Mouse (Mus musculus): ENCODE data around the gene Bptf. TPM values are rescaled to one million over a fixed set of nuclear protein-coding genes. Genes with fewer than 3 reads are reported as not detected.

Gene Bptf
- total RNA-seq, 2 experiments from 2014 or later, result 46.5 to 80.7 TPM

GRCm38 (mm10) chr11:107125011-107125410 lies 6.9 kb downstream of the Bptf start:
- ATAC-seq (replicated peaks; ENCODE audit: low FRiP score, low TSS enrichment, poor library complexity, severe bottlenecking), result no peak

DNA sequence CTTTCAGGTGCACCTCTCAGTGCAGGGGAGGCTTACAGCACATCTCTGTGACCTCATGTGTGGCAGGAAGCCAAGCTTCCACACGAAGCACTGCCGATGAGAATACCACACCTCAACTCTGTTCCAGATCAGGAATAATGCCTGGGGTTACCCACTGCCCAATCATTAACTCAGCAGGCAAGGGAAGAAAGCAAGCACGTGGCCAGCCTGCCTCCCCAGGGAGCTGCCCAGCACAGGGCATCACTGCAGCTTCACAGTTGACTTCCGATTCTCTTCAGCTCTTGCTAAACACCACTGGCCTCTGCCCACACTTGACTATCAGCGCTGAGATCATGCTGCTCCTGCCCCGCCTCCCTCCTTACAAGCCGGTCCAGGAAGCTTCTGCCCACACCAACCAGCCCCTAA lies 7.6 kb downstream of the Bptf start:
- peak; percentile 94 for ATAC-seq (replicated peaks; ENCODE audit: low FRiP score, low TSS enrichment, poor library complexity, severe bottlenecking)

DNA sequence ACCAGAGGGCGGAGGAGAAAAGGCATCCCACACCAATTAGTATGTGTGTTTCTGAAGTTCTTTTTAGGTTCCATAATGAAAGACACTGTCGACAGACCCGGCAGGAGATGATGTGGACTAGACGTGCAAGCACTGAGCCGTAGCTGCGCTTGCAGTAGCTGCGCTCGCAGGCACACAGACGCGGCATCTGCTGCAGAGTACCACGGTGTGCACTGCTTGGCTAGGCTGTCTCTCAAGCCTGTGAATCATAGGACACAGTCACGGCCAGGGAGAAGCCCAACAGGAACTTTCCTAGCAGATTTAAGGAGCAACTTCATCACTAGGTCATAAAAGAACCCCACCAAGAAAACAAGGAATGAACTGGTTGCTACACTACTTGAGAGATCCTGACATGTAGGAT lies 14.1 kb downstream of the Bptf start:
- no peak for ATAC-seq (replicated peaks; ENCODE audit: low FRiP score, low TSS enrichment, poor library complexity, severe bottlenecking)

DNA sequence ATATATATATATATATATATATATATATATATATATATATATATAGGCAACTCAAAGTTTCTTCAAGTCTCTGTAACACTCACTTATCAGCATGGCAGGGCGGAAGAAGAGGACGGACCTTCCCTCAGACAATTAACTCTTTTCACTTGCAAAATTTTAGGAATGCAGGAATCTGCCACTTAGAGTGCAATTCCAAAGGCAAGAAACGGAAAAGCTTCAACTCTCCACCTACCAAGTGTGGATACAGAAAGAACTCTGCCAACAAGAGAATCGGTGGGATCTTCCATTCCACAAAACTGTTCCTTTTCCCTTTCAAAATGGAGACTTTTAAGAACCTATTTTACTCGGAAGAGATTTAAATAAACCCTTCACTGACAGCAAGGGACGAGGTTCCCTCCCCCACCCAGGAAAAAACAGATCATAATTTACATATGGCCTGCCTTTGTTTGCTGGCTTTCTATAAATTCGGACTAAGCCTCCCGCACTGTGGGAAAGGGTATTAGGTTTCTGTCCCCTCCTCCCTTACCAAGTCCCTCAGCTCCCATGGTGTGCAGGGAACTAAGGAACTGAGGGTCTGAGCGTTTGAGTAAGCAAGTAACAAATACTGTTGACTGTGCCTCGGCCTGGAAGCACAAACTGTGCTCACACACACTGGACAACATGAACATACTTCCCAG lies 17.9 kb downstream of the Bptf start:
- ATAC-seq (replicated peaks; ENCODE audit: low FRiP score, low TSS enrichment, poor library complexity, severe bottlenecking), result no peak

DNA sequence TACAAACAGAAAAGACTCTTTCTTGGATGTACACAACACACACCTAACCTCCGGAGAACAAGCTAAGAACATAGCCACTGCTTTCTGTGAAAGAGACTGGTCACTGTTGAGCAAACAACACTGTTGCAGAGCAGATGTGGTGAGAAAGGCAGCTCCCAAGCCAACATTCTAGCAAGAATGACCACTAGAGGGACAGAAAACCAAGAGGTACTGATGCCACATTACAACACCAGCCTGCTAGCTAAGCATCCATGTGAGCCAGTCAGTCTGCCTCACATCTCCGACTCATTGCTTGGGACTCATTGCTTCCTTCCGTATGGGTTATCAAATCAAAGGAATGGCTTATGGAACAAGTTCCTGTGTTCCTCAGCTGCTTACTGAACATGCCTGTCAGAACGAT lies 18.8 kb downstream of the Bptf start:
- ATAC-seq (replicated peaks; ENCODE audit: low FRiP score, low TSS enrichment, poor library complexity, severe bottlenecking), result peak; percentile 88

GRCm38 (mm10) chr11:107109669-107110068 lies 22.3 kb downstream of the Bptf start:
- ATAC-seq (replicated peaks; ENCODE audit: low FRiP score, low TSS enrichment, poor library complexity, severe bottlenecking), result no peak

DNA sequence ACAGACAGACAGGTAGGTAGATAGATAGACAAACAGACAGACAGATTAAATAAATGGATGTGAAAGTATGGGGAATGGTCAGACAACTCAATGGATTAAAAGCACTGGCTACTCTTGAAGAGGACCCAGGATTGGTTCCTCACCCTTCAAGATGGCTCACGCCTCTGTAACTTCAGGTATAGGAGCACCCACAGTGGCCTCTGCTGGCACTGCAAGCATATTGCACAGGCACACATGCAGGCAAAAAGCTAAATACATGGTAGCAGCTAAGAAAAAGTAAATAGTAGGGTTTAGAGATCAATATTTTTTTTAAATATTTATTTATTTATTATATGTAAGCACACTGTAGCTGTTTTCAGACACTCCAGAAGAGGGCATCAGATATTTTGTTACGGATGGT lies 23.0 kb downstream of the Bptf start:
- peak; percentile 46 for ATAC-seq (replicated peaks; ENCODE audit: low FRiP score, low TSS enrichment, poor library complexity, severe bottlenecking)

GRCm38 (mm10) chr11:107107725-107108078 lies 24.2 kb downstream of the Bptf start:
- ATAC-seq (replicated peaks; ENCODE audit: low FRiP score, low TSS enrichment, poor library complexity, severe bottlenecking), result no peak

GRCm38 (mm10) chr11:107106978-107107724 lies 24.8 kb downstream of the Bptf start:
- ATAC-seq (replicated peaks; ENCODE audit: low FRiP score, low TSS enrichment, poor library complexity, severe bottlenecking), result no peak

DNA sequence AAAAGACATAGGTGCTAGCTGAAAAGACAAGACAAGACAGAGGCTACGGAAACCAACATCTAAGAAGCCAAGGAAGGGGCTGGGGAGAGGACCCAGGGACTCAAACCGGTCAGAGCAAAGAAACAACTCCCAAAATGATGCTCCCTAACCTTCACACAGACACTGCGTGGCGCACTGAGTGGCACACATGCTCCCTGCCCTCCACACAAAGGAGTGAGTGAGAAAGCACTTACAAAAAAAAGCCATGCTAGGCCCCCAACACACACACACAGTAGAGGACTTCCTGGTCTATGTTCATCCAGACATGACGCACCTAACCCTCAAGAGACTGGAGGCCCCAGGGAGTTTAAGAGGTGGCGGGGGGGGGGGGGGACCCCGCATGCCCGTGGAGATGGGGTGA lies 25.5 kb downstream of the Bptf start:
- no peak for ATAC-seq (replicated peaks; ENCODE audit: low FRiP score, low TSS enrichment, poor library complexity, severe bottlenecking)

DNA sequence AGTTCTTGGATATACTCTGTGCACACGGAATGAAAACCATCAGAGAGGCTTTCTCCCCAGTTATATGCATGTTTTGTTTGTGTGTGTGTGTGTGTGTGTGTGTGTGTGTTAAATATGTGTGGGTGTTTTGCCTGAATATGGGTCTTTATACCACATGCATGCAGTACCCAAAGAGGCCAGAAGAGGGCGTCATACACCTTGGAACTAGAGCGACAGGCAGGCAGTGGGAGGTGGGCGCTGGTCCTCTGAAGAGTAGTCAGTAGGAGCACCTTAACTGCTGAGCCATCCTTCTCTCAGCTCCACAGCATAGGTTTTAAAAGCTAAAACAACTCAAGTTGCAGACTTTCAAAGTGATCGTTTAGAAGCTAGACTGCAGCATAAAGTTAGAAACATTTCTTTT lies 26.7 kb downstream of the Bptf start:
- peak; percentile 66 for ATAC-seq (replicated peaks; ENCODE audit: low FRiP score, low TSS enrichment, poor library complexity, severe bottlenecking)

DNA sequence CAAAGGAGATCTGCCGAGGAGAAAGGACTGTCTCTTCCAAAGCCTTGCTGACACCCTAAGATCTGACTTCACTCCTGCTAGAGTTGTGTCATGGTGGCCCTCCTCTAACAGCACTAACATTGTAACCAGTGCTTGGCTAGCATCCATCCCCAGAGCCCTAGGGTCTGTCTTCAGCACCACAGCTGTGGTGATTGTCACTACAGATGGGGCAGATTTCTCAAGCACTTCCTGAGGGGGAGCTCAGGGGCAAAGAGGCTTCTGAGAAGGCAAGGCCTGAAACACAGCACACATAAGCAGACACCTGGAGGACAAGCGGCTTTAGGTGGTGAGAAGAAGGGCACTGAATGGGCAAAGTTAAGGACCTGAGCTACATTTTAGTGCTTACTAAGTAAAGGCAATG lies 28.2 kb downstream of the Bptf start:
- ATAC-seq (replicated peaks; ENCODE audit: low FRiP score, low TSS enrichment, poor library complexity, severe bottlenecking), result no peak

DNA sequence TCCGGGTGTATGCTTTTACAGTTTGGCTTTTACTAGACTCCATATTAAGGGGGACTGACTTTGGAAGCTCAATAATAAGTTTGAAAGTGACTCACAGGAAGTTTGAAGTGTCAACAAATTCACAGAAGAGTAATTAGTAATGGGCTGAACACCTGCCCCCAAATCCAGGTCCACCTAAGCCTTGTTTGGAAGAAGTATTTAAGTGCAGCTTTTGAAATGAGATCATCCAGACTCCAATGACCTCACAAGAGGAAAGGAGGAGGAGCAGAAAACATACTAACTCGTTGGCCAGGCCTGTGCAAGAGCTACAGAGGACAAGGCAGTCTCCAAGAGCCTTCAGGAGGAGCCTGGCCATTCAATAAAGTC lies 28.7 kb downstream of the Bptf start:
- no peak for ATAC-seq (replicated peaks; ENCODE audit: low FRiP score, low TSS enrichment, poor library complexity, severe bottlenecking)

DNA sequence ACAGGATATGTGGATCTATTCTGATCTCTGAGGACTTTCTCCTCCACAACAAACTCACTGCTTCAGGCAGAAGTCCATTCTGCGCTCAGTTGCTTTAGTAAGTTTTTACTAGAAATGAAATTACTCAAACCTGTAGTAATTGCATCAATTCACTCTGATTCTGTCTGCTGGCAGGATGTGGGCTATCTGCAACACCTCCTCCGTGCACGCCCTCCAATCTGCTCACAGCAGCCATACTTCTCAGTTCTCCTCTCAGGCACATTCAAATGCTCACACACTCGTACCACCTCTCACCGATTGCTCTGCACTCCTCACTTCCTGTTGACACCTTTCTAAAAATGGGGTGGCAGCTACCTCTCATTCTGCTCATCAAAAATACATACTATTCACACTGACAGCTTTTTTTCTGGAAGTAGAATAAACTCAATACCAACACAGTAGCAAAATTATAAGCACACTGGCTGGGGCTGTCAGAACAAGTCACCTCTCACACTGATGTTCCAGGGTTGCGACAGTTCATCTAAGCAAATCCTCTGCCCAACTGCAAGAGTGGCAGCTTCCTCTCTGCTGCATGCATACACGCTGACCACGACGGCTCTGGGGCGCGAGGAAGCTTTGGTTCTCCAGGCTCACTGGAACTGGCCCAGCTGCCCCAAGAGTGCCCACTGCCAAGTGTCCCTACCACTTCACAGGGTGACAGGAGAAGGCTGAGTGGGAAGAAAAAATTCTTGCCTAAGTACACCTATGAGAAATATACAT lies 29.3 kb downstream of the Bptf start:
- ATAC-seq (replicated peaks; ENCODE audit: low FRiP score, low TSS enrichment, poor library complexity, severe bottlenecking), result peak; percentile 73

DNA sequence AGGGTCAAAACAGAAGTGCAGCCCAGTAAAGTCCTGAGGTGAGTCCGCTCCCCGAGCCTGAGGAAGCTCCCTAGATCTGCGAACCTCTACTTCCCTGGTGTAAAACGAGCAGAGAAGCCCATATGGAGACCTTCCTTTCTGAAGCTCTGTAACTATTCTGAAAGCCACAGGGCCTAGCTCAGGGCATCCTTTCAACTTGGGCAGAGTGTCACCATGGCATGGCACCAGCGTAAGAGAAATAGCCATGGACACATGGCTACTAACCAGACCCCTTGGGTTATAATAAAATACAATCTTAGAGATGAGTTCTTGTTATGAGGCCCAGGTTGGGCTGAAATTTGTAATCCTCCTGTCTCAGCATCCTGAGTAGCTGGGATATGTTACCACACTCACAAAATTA lies 35.0 kb downstream of the Bptf start:
- no peak for ATAC-seq (replicated peaks; ENCODE audit: low FRiP score, low TSS enrichment, poor library complexity, severe bottlenecking)

- ATAC-seq (replicated peaks; ENCODE audit: low FRiP score, low TSS enrichment, poor library complexity, severe bottlenecking), result no peak
These were observed 38.1 kb downstream of the Bptf start for GRCm38 (mm10) chr11:107093871-107094270.

GRCm38 (mm10) chr11:107092637-107093036 lies 39.3 kb downstream of the Bptf start:
- ATAC-seq (replicated peaks; ENCODE audit: low FRiP score, low TSS enrichment, poor library complexity, severe bottlenecking), result peak; percentile 98

GRCm38 (mm10) chr11:107085866-107086265 lies 46.1 kb downstream of the Bptf start:
- 0 out of 2 replicates have a peak, but pooled peaks have one; percentile 42 for ATAC-seq (replicated peaks; ENCODE audit: low FRiP score, low TSS enrichment, poor library complexity, severe bottlenecking)

- no peak for ATAC-seq (replicated peaks; ENCODE audit: low FRiP score, low TSS enrichment, poor library complexity, severe bottlenecking)
These were observed 48.4 kb downstream of the Bptf start for GRCm38 (mm10) chr11:107083480-107083879.

GRCm38 (mm10) chr11:107065216-107065785 lies 66.6 kb downstream of the Bptf start:
- no peak for ATAC-seq (replicated peaks; ENCODE audit: low FRiP score, low TSS enrichment, poor library complexity, severe bottlenecking)
